Mouse (Mus musculus) heart, postnatal 36 days (tissue): ENCODE data around the gene Rac2. TPM values are rescaled to one million over a fixed set of nuclear protein-coding genes. Genes with fewer than 3 reads are reported as not detected.
A peak's percentile ranks its signal among the peaks of the same experiment; 100 is the strongest.

Source experiments
- DNase-seq, 2 experiments: peaks; one replicate each; pipeline ENCODE4 v3.0.0; 2021 to 2022
- intact Hi-C: fragments of 180-260 bp; cut with DNase I; formaldehyde crosslinking; loops from one replicate; pipeline ENCODE4 v1.15.1; 2025
- total RNA-seq, 2 experiments: library from RNA; stranded (reverse); gene quantifications; 2 replicates each; pipeline ENCODE4 v1.2.3; 2021

The Rac2 gene
- total RNA-seq, 2 experiments from 2014 or later = 2.7 to 7.4 TPM

GRCm38 (mm10) chr15:78528726-78529411, 43.7 kb downstream of the Rac2 start:
- DNase-seq = peak; percentile 49 to 70
- intact Hi-C loops = loop anchor here (1.0 to 5.0 kb wide), 2 partner anchors 9 to 357 kb away; partner anchors contain the start of gene Ift27

GRCm38 (mm10) chr15:78527973-78528372, 44.6 kb downstream of the Rac2 start:
- intact Hi-C loops = loop anchor here (5.0 kb wide), 1 partner anchor 356 kb away; the partner anchor contains the start of gene Ift27
- DNase-seq = peak; percentile 67

GRCm38 (mm10) chr15:78524163-78524562, 48.4 kb downstream of the Rac2 start:
- no peak for DNase-seq
- intact Hi-C loops = no loop called here

- DNase-seq = no peak
- intact Hi-C loops = no loop called here
Observed at GRCm38 (mm10) chr15:78521892-78522291, 50.7 kb downstream of the Rac2 start.

GRCm38 (mm10) chr15:78521331-78521730, 51.3 kb downstream of the Rac2 start:
- intact Hi-C loops = no loop called here
- no peak for DNase-seq

GRCm38 (mm10) chr15:78520112-78520715, 52.4 kb downstream of the Rac2 start:
- intact Hi-C loops = loop anchor here (1.0 kb wide), 1 partner anchor 9 kb away; no protein-coding TSS in a partner anchor

GRCm38 (mm10) chr15:78518221-78518620, 54.4 kb downstream of the Rac2 start:
- DNase-seq = no peak
- intact Hi-C loops = no loop called here

More at GRCm38 (mm10) chr15:78520112-78520715, 52.4 kb downstream of the Rac2 start:
- DNase-seq = peak; percentile 68 to 70

GRCm38 (mm10) chr15:78515759-78516158, 56.8 kb downstream of the Rac2 start:
- intact Hi-C loops = no loop called here
- no peak for DNase-seq

GRCm38 (mm10) chr15:78514393-78515146, 58.0 kb downstream of the Rac2 start:
- intact Hi-C loops = loop anchor here (1.0 to 5.0 kb wide), 3 partner anchors 18 to 68 kb away; no protein-coding TSS in a partner anchor
- DNase-seq = peak; percentile 85 to 86

GRCm38 (mm10) chr15:78513019-78513418, 59.6 kb downstream of the Rac2 start:
- intact Hi-C loops = loop anchor here (5.0 kb wide), 1 partner anchor 66 kb away; no protein-coding TSS in a partner anchor

GRCm38 (mm10) chr15:78511951-78512350, 60.6 kb downstream of the Rac2 start:
- intact Hi-C loops = loop anchor here (5.0 kb wide), 1 partner anchor 65 kb away; no protein-coding TSS in a partner anchor
- no peak for DNase-seq

More at GRCm38 (mm10) chr15:78513019-78513418, 59.6 kb downstream of the Rac2 start:
- DNase-seq = no peak

GRCm38 (mm10) chr15:78510736-78511135, 61.8 kb downstream of the Rac2 start:
- intact Hi-C loops = loop anchor here (5.0 kb wide), 1 partner anchor 63 kb away; no protein-coding TSS in a partner anchor
- no peak for DNase-seq

- intact Hi-C loops = loop anchor here (5.0 kb wide), 1 partner anchor 63 kb away; no protein-coding TSS in a partner anchor
- DNase-seq = no peak
Observed at GRCm38 (mm10) chr15:78510121-78510576, 62.4 kb downstream of the Rac2 start.

GRCm38 (mm10) chr15:78509297-78509899, 63.2 kb downstream of the Rac2 start:
- intact Hi-C loops = no loop called here
- DNase-seq = no peak

Other genes with a start within 250 kb of the Rac2 start
- gene Csf2rb, start 247.0 kb downstream of the Rac2 start, total RNA-seq = 1 to 10 TPM; 2.5 to 2.6 TPM
- not detected for gene Tex33, start 176.9 kb downstream of the Rac2 start, total RNA-seq
- gene Tst, start 166.9 kb downstream of the Rac2 start, total RNA-seq = 10 to 100 TPM; 20.2 to 24.4 TPM
- 10 to 100 TPM; 40.9 to 42.3 TPM for gene Mpst, start 166.4 kb downstream of the Rac2 start, total RNA-seq
- gene Kctd17, start 144.2 kb downstream of the Rac2 start, total RNA-seq = 10 to 100 TPM; 28.0 to 30.3 TPM
- not detected for gene Tmprss6, start 104.1 kb downstream of the Rac2 start, total RNA-seq
- under 1 TPM; 0.39 to 0.54 TPM for gene Il2rb, start 77.5 kb downstream of the Rac2 start, total RNA-seq
- 10 to 100 TPM; 26.2 to 41.8 TPM for gene C1qtnf6, start 41.4 kb downstream of the Rac2 start, total RNA-seq
- not detected for gene Sstr3, start 28.1 kb downstream of the Rac2 start, total RNA-seq
- gene Cyth4, start 24.3 kb upstream of the Rac2 start, total RNA-seq = 1 to 10 TPM; 5.3 to 7.7 TPM
- gene Elfn2, start 146.0 kb upstream of the Rac2 start, total RNA-seq = 1 to 10 TPM in 1 of 2 experiments, under 1 TPM in 1; 0.75 to 1.5 TPM
- gene Mfng, start 200.7 kb upstream of the Rac2 start, total RNA-seq = 10 to 100 TPM; 11.2 to 11.8 TPM
- 10 to 100 TPM; 15.4 to 19.0 TPM for gene Card10, start 230.3 kb upstream of the Rac2 start, total RNA-seq